ENCODE assay signal across 8 mouse cellular contexts in genomic region chr8:123981674-123982073, GRCm38 (mm10). TPM values are rescaled to one million over a fixed set of nuclear protein-coding genes. Genes with fewer than 3 reads are reported as not detected.
A peak's percentile ranks its signal among the peaks of the same experiment; 100 is the strongest.
DNase-seq lines count a peak whose midpoint lies in the region; ATAC-seq and TF ChIP-seq lines count a peak whose summit lies in the region.

No protein-coding gene starts in this region.

- H3K4me3 ChIP-seq in lung, embryonic 16.5 days (ENCODE audit: low read length), result peak overlapping the region; percentile 87
- peak overlapping the region; percentile 74; the same call in 1 of the 2 replicates for H3K4me3 ChIP-seq in forebrain, embryonic 11.5 days (ENCODE audit: low read depth, low read length)
- peak overlapping the region; percentile 81; the same call in 1 of the 2 replicates for H3K4me3 ChIP-seq in intestine, postnatal 0 days (ENCODE audit: low read depth, low read length)
- H3K4me3 ChIP-seq in liver, embryonic 16.5 days (ENCODE audit: low read depth, low read length), result peak overlapping the region; percentile 97

- H3K9me3 ChIP-seq in lung, embryonic 16.5 days (ENCODE audit: control insufficient read depth, low read length), result no peaks in the 10 kb centered on the region
- H3K9me3 ChIP-seq in forebrain, embryonic 11.5 days (ENCODE audit: control insufficient read depth, low read length), result no peaks in the 10 kb centered on the region
- no peaks in the 10 kb centered on the region for H3K9me3 ChIP-seq in intestine, postnatal 0 days (ENCODE audit: control insufficient read depth)
- no peaks in the 10 kb centered on the region for H3K9me3 ChIP-seq in liver, embryonic 16.5 days (replicated peaks; ENCODE audit: control insufficient read depth, low read length)

- no peak overlapping the region for H3K9ac ChIP-seq in lung, embryonic 16.5 days (ENCODE audit: low read length)
- no peak overlapping the region for H3K9ac ChIP-seq in forebrain, embryonic 11.5 days (ENCODE audit: low read length)
- peak overlapping the region; percentile 31; the same call in 1 of the 2 replicates for H3K9ac ChIP-seq in intestine, postnatal 0 days (ENCODE audit: low read depth, low read length)
- peak overlapping the region; percentile 100 for H3K9ac ChIP-seq in liver, embryonic 16.5 days (ENCODE audit: low read depth, low read length)

- no peak for ATAC-seq in lung, embryonic 16.5 days (ENCODE audit: low read depth)
- ATAC-seq in forebrain, embryonic 11.5 days (replicated peaks; ENCODE audit: low FRiP score), result no peak
- no peak for ATAC-seq in intestine, postnatal 0 days
- no peak for ATAC-seq in liver, embryonic 16.5 days (ENCODE audit: low read depth)

- TF ChIP-seq CTCF in intestine, postnatal 0 days (IDR thresholded peaks at IDR 0.05; ENCODE audit: low read depth), result no peak

- no peaks in the 10 kb centered on the region for H3K36me3 ChIP-seq in lung, embryonic 16.5 days (ENCODE audit: control insufficient read depth, insufficient read depth, low read length)
- no peaks in the 10 kb centered on the region for H3K36me3 ChIP-seq in forebrain, embryonic 11.5 days (ENCODE audit: control insufficient read depth, insufficient read depth, low read length)
- no peaks in the 10 kb centered on the region for H3K36me3 ChIP-seq in intestine, postnatal 0 days (ENCODE audit: control insufficient read depth, insufficient read depth)
- peaks cover 24% of the 10 kb centered on the region for H3K36me3 ChIP-seq in liver, embryonic 16.5 days (ENCODE audit: control insufficient read depth, insufficient read depth)

- no peaks in the 10 kb centered on the region for H3K27me3 ChIP-seq in lung, embryonic 16.5 days (ENCODE audit: control insufficient read depth, insufficient read depth, low read depth, low read length)
- H3K27me3 ChIP-seq in forebrain, embryonic 11.5 days (ENCODE audit: control insufficient read depth, insufficient read depth, low read length), result no peaks in the 10 kb centered on the region
- no peaks in the 10 kb centered on the region for H3K27me3 ChIP-seq in intestine, postnatal 0 days (replicated peaks; ENCODE audit: control insufficient read depth, insufficient read depth, low read length)
- no peaks in the 10 kb centered on the region for H3K27me3 ChIP-seq in liver, embryonic 16.5 days (ENCODE audit: control insufficient read depth, insufficient read depth, low read depth, low read length)

- H3K4me1 ChIP-seq in lung, embryonic 16.5 days (replicated peaks; ENCODE audit: control insufficient read depth, insufficient read depth, low read length), result peaks cover 24% of the 10 kb centered on the region
- H3K4me1 ChIP-seq in forebrain, embryonic 11.5 days (replicated peaks; ENCODE audit: control insufficient read depth, insufficient read depth, low read length), result peaks cover 4% of the 10 kb centered on the region; the same call in 1 of the 2 replicates
- peaks cover 8% of the 10 kb centered on the region; the same call in 1 of the 2 replicates for H3K4me1 ChIP-seq in intestine, postnatal 0 days (replicated peaks; ENCODE audit: control insufficient read depth, insufficient read depth, low read length)
- peaks cover 46% of the 10 kb centered on the region for H3K4me1 ChIP-seq in liver, embryonic 16.5 days (ENCODE audit: control insufficient read depth, low read depth, low read length)

- 33% methylated on average over 4 of the region's 4 CpGs for WGBS in lung, embryonic 16.5 days
- WGBS in forebrain, embryonic 11.5 days, result 58% methylated on average over 4 of the region's 4 CpGs
- WGBS in intestine, postnatal 0 days, result 41% methylated on average over 4 of the region's 4 CpGs
- 22% methylated on average over 4 of the region's 4 CpGs for WGBS in liver, embryonic 16.5 days (ENCODE audit: insufficient replicate concordance)

- peak overlapping the region; percentile 94 for H3K4me2 ChIP-seq in lung, embryonic 16.5 days (ENCODE audit: low read depth, low read length)
- peak overlapping the region; percentile 1; the same call in 1 of the 2 replicates for H3K4me2 ChIP-seq in forebrain, embryonic 11.5 days (ENCODE audit: low read depth, low read length, severe bottlenecking)
- H3K4me2 ChIP-seq in intestine, postnatal 0 days (replicated peaks; ENCODE audit: low read depth), result peak overlapping the region; percentile 98
- peak overlapping the region; percentile 62 for H3K4me2 ChIP-seq in liver, embryonic 16.5 days (ENCODE audit: low read depth, low read length)

- DNase-seq in lung, postnatal 14 days, result no peak
- DNase-seq in forebrain, embryonic 11.5 days (ENCODE audit: low spot score), result no peak
- DNase-seq in testis, postnatal 14 days (ENCODE audit: low spot score), result peak; percentile 21
- no peak for DNase-seq in ovary, adult 18-20 months (ENCODE audit: low spot score)
- DNase-seq in adrenal gland, postnatal 25 days, result no peak

- H3K27ac ChIP-seq in lung, embryonic 16.5 days (ENCODE audit: low read length), result no peak overlapping the region
- no peak overlapping the region for H3K27ac ChIP-seq in forebrain, embryonic 11.5 days (ENCODE audit: low read depth, low read length)
- H3K27ac ChIP-seq in intestine, postnatal 0 days (ENCODE audit: low read depth, low read length), result no peak overlapping the region
- peak overlapping the region; percentile 99 for H3K27ac ChIP-seq in liver, embryonic 16.5 days (ENCODE audit: low read length)

RNA-seq across cellular contexts. Expression of gene Abcb10, which starts 1.2 kb away (rescaled TPM):
- polyA plus RNA-seq in lung, embryonic 16.5 days (2015; fragmentation: Nextera tagmentation; extraction: Ambion mirVana), result 13.8 and 14.3 TPM in 2 replicates
- polyA plus RNA-seq in forebrain, embryonic 11.5 days (2014; fragmentation: Nextera tagmentation; extraction: Ambion mirVana), result 24.2 and 24.3 TPM in 2 replicates
- polyA plus RNA-seq in intestine, postnatal 0 days (2015; fragmentation: Nextera tagmentation; extraction: Ambion mirVana), result 10.7 and 11.9 TPM in 2 replicates
- polyA plus RNA-seq in liver, embryonic 16.5 days (2015; fragmentation: Nextera tagmentation; extraction: Ambion mirVana), result 130 and 131 TPM in 2 replicates
- total RNA-seq in adrenal gland, postnatal 25 days (2021), result 10.4 and 14.3 TPM in 2 replicates

RNA-seq across cellular contexts. Expression of gene Nup133, which starts 32.6 kb away (rescaled TPM):
- 37.7 and 39.5 TPM in 2 replicates for polyA plus RNA-seq in lung, embryonic 16.5 days (2015; fragmentation: Nextera tagmentation; extraction: Ambion mirVana)
- 60.6 and 66.8 TPM in 2 replicates for polyA plus RNA-seq in forebrain, embryonic 11.5 days (2014; fragmentation: Nextera tagmentation; extraction: Ambion mirVana)
- polyA plus RNA-seq in intestine, postnatal 0 days (2015; fragmentation: Nextera tagmentation; extraction: Ambion mirVana), result 7.7 and 8.5 TPM in 2 replicates
- polyA plus RNA-seq in liver, embryonic 16.5 days (2015; fragmentation: Nextera tagmentation; extraction: Ambion mirVana), result 18.1 and 18.7 TPM in 2 replicates
- 18.8 and 22.0 TPM in 2 replicates for total RNA-seq in adrenal gland, postnatal 25 days (2021)

RNA-seq across cellular contexts. Expression of gene Taf5l, which starts 39.5 kb away (rescaled TPM):
- 29.3 and 30.9 TPM in 2 replicates for polyA plus RNA-seq in lung, embryonic 16.5 days (2015; fragmentation: Nextera tagmentation; extraction: Ambion mirVana)
- polyA plus RNA-seq in forebrain, embryonic 11.5 days (2014; fragmentation: Nextera tagmentation; extraction: Ambion mirVana), result 45.9 and 47.6 TPM in 2 replicates
- 18.6 and 18.8 TPM in 2 replicates for polyA plus RNA-seq in intestine, postnatal 0 days (2015; fragmentation: Nextera tagmentation; extraction: Ambion mirVana)
- 18.8 and 19.6 TPM in 2 replicates for polyA plus RNA-seq in liver, embryonic 16.5 days (2015; fragmentation: Nextera tagmentation; extraction: Ambion mirVana)
- total RNA-seq in adrenal gland, postnatal 25 days (2021), result 19.7 and 19.8 TPM in 2 replicates

RNA-seq across cellular contexts. Expression of gene Urb2, which starts 39.6 kb away (rescaled TPM):
- polyA plus RNA-seq in lung, embryonic 16.5 days (2015; fragmentation: Nextera tagmentation; extraction: Ambion mirVana), result 4.0 and 4.6 TPM in 2 replicates
- polyA plus RNA-seq in forebrain, embryonic 11.5 days (2014; fragmentation: Nextera tagmentation; extraction: Ambion mirVana), result 9.6 and 10.7 TPM in 2 replicates
- 1.6 and 1.7 TPM in 2 replicates for polyA plus RNA-seq in intestine, postnatal 0 days (2015; fragmentation: Nextera tagmentation; extraction: Ambion mirVana)
- 2.3 and 2.4 TPM in 2 replicates for polyA plus RNA-seq in liver, embryonic 16.5 days (2015; fragmentation: Nextera tagmentation; extraction: Ambion mirVana)
- 11.3 and 11.5 TPM in 2 replicates for total RNA-seq in adrenal gland, postnatal 25 days (2021)

Comparison
In these comparisons a context has a peak if more than half of its experiments do, and no peak if none do; other contexts are left out.
1. H3K4me2 ChIP-seq: peak in every context shown above with its lines; median percentile 98 in intestine, postnatal 0 days; 94 in lung, embryonic 16.5 days; 62 in liver, embryonic 16.5 days; 1 in forebrain, embryonic 11.5 days.
2. H3K9ac ChIP-seq: peak in intestine, postnatal 0 days (single experiment) and liver, embryonic 16.5 days (single experiment); none in lung, embryonic 16.5 days (single experiment) and forebrain, embryonic 11.5 days (single experiment).
3. Peak in every context shown above with its lines, with median percentiles within 50 percentile points of each other: H3K4me3 ChIP-seq.